Mouse (Mus musculus) ovary, adult 18-20 months (tissue): ENCODE measurements around the gene Lrrc23.
"Not testable (repeated sequence)": the region's sequence is repeated elsewhere in the genome, so short reads cannot be mapped to it uniquely, and the experiment has no call there.

ENCODE experiments used
- DNase-seq: peaks from one replicate; pipeline ENCODE4 v3.0.0; 2022; ENCODE audit warnings: low spot score, mixed read lengths

Gene Lrrc23

GRCm38 (mm10) chr6:124779222-124779983 lies at the start of gene Lrrc23:
Lrrc23 (minus strand) TSS chr6:124779727.
- no peak for DNase-seq

GRCm38 (mm10) chr6:124828101-124828592 lies 48.6 kb upstream of the Lrrc23 start:
- no peak for DNase-seq

GRCm38 (mm10) chr6:124822049-124822448 lies 42.5 kb upstream of the Lrrc23 start:
- DNase-seq = no peak

GRCm38 (mm10) chr6:124820891-124821290 lies 41.4 kb upstream of the Lrrc23 start:
- no peak for DNase-seq

GRCm38 (mm10) chr6:124817971-124818370 lies 38.4 kb upstream of the Lrrc23 start:
- DNase-seq = no peak

GRCm38 (mm10) chr6:124817563-124817962 lies 38.0 kb upstream of the Lrrc23 start:
- no peak for DNase-seq

DNA sequence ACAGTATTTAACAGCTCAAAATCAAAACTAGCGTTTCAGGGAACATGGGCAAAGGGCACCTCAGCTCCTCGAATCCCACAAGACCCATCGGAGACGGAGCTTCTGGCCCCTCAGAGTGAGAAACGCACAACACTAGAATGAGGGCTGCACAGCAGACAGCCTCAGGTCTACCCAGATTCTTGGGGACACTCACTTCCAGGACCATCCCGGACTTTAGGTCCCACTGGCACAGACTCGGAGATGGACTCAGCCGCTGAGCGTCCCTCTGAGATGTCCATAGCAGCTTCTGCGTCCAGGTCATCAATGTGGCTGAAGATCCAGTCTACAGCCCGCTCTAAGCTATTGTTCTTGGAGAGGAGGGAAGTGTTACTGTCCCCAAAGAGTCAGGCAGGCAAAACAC lies 37.6 kb upstream of the Lrrc23 start:
- no peak for DNase-seq

GRCm38 (mm10) chr6:124816611-124817010 lies 37.1 kb upstream of the Lrrc23 start:
- DNase-seq = no peak

GRCm38 (mm10) chr6:124814858-124815774 lies 35.6 kb upstream of the Lrrc23 start:
- DNase-seq = no peak

GRCm38 (mm10) chr6:124814448-124814847 lies 34.9 kb upstream of the Lrrc23 start:
- no peak for DNase-seq

- DNase-seq = peak; percentile 90
These were observed 34.4 kb upstream of the Lrrc23 start, which contains the start of gene Tpi1 for GRCm38 (mm10) chr6:124813933-124814332. Tpi1 (minus strand) TSS chr6:124814296.

DNA sequence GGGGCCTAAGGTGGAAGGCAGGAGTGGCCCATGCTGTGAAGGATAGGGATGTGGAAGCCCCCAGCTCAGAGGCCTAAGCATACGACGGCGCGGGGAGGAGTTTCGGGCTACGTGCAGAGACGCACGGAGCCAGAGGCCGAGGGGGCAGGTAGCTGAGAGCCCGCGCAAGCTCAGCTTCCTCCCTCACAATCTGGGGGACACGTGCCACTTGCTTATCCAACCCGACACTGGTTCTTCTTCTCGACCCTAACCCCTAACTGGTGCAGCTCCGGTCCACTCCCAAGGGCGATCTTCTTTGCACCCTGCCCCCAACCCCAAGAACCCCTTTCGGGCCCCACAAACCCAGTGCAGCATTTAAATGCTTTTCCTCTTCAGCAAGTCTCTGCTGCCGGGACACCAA lies 34.0 kb upstream of the Lrrc23 start:
- DNase-seq = no peak

DNA sequence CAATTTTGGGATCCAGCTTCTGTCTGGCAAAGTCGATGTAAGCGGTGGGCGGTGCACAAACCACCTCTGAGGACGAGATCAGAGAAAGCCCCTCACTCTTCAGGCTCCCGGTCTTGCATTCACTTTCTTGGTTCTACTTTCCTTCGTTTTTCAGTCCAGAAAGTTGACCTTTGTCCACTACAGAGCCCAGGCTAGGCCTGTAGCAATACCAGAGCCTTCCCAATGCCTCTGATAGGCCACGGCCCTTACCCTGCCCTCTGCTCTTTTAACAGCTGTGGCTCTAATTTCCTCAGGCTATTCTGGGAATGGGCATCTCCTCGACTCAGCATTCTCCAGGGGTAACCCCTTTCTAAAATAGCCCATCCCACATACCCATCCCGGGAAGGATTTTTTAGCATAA lies 33.3 kb upstream of the Lrrc23 start:
- DNase-seq = no peak

DNA sequence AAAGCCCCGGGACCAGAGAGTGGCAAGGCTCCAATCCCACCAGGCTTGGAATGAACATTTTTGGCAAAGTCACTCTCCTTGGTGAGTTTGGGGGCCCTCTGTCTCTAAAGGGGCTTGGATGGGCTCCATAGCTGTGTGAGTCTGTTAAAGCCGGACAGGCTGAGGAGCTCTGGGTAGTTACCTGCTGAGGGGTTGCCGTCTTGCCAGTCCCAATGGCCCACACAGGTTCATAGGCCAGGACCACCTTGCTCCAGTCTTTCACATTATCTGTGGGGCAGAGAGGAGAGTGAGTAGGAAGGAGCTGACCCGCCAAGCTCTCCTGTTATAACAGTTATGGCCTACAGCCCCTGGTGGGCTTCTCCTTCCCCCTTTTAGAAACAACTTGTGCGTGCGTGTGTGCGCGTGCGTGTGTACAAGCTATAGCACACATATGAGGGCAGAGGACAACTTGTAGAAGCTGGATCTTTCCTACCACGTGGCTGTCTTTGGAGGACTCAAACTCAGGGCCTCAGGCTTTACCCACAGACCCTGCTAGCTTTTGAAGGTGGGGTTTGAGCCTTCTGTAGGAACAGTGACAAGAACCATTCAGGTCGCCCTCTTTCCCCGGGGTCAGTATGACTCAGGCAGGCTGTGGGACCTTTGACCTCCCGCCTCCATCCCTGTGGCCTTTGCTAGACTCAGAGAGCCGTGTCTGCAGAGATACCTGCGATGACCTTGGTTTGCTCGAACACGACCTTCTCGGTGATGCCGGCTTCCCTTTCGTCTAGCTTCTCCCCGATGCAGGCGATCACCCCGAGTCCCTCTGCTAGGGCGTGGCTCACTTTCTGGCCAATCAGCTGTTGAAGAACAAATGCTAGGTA lies 32.4 kb upstream of the Lrrc23 start:
- DNase-seq = no peak

- no peak for DNase-seq
These were observed 31.8 kb upstream of the Lrrc23 start for GRCm38 (mm10) chr6:124811403-124811665.

GRCm38 (mm10) chr6:124810566-124811402 lies 31.3 kb upstream of the Lrrc23 start:
- DNase-seq = not testable (repeated sequence)

DNA sequence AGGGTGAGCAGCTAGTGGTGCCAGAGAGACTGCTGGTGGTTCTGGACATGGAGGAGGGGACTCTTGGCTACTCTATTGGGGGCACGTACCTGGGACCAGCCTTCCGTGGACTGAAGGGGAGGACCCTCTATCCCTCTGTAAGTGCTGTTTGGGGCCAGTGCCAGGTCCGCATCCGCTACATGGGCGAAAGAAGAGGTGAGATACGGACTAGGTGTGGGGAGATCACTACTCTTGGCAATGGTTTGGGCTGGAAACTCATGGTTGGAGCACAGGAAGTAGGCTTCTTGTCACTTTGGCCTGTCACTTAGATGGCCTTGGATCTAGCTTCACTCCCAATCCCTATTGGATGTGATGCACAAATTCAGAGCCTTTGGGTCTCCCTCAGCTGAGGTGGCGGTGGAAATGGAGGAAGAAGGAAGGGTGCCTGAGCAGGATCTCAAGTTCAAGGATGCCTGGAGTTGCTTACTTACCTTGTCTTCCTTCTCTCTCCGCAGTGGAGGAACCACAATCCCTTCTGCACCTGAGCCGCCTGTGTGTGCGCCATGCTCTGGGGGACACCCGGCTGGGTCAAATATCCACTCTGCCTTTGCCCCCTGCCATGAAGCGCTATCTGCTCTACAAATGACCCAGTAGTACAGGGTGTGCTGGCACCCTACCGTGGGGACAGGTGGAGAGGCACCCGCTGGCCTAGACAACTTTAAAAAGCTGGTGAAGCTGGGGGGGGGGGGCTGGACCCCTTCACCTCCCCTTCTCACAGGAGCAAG lies 30.4 kb upstream of the Lrrc23 start:
- no peak for DNase-seq

DNA sequence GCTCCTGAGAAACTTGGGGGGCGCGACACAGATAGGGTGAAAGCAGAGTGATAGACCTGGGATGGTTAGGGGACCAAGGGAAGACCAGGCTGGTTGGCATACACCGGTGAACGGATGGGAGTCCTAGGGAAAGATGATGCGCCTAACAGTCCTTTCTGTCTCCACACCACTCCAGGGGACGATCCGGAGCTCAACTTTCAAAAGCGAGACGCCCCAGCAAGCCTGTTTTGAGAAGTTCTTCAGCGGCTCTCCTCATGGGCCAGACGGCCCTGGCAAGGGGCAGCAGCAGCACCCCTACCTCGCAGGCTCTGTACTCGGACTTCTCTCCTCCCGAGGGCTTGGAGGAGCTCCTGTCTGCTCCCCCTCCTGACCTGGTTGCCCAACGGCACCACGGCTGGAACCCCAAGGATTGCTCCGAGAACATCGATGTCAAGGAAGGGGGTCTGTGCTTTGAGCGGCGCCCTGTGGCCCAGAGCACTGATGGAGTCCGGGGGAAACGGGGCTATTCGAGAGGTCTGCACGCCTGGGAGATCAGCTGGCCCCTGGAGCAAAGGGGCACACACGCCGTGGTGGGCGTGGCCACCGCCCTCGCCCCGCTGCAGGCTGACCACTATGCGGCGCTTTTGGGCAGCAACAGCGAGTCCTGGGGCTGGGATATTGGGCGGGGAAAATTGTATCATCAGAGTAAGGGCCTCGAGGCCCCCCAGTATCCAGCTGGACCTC lies 29.7 kb upstream of the Lrrc23 start:
- DNase-seq = peak; percentile 69

DNA sequence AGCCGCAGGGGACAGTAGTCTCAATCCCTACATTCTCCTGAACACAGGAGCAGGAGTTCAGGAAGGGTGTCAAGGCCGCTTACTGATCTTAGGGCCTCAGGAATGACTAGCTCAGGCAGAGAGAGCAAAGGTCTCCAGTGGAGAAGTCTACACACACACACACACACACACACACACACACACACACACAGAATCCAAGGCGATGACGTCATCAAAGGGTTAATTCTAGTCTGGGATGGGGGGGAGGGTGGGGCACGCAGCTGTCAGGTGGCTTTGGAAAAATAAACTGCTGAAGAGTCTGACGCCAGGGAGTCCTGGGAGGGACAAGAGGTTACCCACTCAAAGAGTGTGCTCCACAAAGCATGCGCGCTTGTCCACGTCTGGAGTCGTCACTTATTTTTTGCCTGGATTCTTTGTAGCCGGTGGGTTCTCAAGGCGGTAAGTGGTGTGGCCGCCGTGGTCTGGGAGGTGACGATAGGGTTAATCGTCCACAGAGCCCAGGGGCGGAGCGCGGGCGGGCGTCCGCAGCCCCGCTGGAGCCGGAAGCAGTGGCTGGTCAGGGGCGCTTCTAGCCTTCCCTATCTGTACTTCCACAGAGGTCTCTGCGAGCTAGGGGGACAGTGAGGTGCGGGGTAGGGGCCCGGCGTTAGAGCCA lies 29.0 kb upstream of the Lrrc23 start, which contains the start of gene Spsb2:
TSS of gene Spsb2 (plus strand) at position 304 of the 655 bp plus-strand sequence.
- peak; percentile 73 for DNase-seq
